Mouse (Mus musculus): ENCODE measurements around the gene Irf8.

GRCm38 (mm10) chr8:120698426-120698825 is 37.7 kb upstream of the Irf8 start:
- TF ChIP-seq POLR2A (IDR thresholded peaks at IDR 0.05; ENCODE audit: extremely low read depth, insufficient read depth, low read length): no peak
- no peak for TF ChIP-seq CTCF (IDR thresholded peaks at IDR 0.05; ENCODE audit: low read depth, low read length)

Measured in liver, adult 2 months (tissue).